Mouse (Mus musculus) cerebellum, adult 8-10 months (tissue): Measurements from ENCODE around the gene Ubac2.

Experiments
- DNase-seq: peaks from one replicate; pipeline ENCODE4 v3.0.0; 2022

Ubac2 gene

DNA sequence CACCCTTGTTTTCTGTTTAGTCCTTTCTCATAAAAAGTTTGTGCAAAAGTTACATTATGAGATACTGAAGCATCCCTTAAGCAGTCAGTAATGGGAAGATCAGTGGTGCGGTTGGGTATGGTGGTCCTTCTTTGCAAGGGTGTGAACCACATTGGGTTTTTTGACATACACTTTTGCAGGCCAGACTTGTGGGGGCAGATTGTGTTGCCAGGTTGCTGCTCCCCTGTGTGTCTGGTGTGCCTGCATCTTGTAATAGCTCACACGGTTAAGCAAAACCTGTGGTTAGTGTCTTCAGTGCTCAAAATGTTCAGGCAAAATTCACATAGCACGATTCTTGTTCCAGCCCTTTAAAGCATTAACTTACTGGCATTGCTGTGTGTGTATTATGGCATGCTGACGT, 16.9 kb downstream of the Ubac2 start:
- DNase-seq: no peak

DNA sequence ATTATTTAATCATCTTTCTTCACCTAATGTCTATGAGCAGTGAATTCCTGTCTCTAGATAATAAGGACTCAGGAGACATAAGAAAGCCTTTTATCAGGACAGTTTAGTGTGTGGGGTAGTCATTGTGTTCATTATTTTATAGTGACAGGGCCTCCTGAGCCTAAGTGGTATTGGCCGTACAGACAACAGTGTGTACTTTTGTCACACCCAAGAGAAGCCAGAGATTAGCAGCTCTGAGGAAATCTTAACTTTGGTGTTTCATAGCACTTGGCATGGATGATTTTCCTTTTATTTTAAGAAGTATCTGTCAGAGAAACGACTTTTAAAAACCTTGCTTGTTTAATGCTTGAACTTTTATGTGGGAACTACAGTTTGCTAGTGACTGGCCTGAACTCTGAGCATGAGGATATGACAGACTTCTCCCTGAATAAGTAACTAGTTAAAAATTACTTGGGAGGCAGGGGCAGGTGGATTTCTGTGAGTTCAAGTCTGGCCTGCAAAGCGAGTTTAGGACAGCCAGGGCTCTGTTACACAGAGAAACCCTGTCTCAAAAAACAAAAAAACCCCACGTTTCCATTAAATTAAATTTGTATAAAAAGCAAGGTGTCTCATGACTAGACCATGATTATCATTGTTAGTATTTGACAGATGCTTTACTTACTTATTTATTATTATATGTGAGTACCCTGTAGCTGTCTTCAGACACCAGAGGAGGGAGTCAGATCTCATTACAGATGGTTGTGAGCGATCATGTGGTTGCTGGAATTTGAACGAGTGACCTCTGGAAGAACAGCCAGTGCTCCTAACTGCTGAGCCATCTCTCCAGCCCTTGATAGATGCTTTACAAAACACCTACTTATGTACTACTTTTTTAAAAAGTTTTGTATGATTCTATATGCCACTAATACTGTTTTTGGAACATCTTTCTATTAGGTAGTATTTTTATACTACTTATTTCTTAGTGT, 18.0 kb downstream of the Ubac2 start:
- no peak for DNase-seq

- DNase-seq: no peak
These were observed 19.4 kb downstream of the Ubac2 start for GRCm38 (mm10) chr14:121897773-121898172.

DNA sequence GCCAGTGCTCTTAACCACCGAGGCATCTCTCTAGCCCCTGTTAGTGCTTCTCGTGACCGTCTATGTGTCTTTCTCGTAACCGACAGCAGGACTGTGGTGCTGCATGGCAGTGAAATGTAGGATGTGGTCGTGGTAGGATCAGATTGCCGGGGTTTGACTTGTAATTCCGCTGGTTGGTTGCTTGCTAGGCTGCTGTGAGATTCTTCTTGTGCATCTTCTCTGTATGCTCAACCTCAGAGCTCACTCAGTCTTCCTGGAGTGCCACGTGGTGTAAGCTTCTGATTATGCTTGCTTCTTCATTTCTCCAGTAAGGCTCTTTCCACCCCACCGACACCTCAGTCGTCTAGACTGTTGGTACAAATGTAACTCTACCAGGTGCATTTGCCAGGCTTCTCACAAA, 20.1 kb downstream of the Ubac2 start:
- no peak for DNase-seq

- no peak for DNase-seq
These were observed 20.7 kb downstream of the Ubac2 start for GRCm38 (mm10) chr14:121899071-121899470.

DNA sequence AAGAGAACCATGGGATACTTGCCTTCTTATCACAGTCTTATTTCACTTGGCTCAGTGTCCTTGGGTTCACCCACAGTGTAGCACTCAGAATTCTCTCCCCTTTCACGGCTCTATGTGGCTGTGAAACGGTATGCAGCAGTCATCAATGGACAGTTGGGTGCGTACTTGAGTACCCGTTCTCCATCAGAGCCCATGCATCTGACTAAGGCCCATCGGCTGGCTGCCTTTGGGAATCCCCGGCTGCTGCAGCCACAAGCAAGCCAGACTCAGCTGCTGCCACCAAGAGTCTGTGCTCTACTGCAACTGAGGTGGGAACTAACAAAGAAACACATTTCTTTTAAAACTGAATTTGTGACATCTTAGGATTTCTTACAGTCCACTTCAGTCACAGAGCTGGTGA, 23.1 kb downstream of the Ubac2 start:
- no peak for DNase-seq

GRCm38 (mm10) chr14:121903381-121903876, 25.0 kb downstream of the Ubac2 start:
- no peak for DNase-seq

- no peak for DNase-seq
These were observed 26.3 kb downstream of the Ubac2 start for GRCm38 (mm10) chr14:121904754-121905153.

GRCm38 (mm10) chr14:121906341-121906991, 28.0 kb downstream of the Ubac2 start:
- no peak for DNase-seq

DNA sequence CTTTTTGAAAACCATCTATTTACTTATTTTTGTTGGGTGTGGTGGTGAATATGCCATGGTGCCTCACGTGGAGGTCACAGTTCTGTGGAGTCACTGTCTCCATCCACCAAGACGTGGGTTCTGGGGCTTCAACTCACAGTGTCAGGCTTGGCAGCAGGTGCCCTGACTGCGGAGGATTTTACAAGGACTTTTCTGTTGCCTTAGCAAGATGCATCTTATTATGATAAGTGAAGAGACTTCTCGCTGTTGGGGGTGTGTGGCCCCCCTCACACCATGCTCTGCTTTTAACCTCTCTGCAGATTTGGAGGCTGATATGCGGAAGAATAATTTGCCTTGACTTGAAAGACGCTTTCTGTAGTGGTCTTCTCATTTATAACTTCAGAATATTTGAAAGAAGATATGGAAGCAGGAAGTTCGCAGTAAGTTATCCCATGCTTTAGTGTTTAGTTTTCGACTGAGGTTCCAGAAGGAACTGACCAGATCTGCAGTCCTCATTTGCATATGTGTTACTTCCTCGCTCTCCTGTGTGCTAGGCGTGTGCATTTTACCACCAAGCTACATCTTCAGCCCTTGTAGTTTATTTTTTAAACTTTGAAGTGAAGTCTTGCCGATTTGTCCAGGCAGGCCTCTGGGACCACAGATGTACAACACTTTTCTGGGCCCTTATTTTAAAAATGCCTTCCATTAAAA, 28.7 kb downstream of the Ubac2 start:
- DNase-seq: no peak

- no peak for DNase-seq
These were observed 31.4 kb downstream of the Ubac2 start for GRCm38 (mm10) chr14:121909868-121910267.

DNA sequence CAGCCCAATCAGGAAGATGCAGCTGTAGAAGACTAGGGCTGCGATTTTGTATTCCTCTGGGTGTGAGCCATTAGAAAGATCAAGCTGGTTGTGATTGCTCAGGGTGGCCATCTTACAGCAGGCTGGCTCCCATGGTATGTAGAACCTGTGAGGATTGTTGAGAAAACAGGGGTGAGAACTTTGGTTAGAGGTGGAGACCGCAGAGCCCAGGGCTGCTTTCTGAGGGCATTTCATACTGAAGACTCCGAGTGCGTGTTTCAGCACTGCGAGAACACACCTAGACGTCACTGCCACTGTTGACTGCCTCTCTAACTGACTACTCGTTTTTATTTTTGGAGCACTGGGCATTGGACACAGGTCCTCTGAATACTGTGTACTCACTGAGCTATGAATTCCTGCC, 34.1 kb downstream of the Ubac2 start:
- no peak for DNase-seq

GRCm38 (mm10) chr14:121915143-121915542, 36.7 kb downstream of the Ubac2 start:
- no peak for DNase-seq

GRCm38 (mm10) chr14:121915621-121916020, 37.2 kb downstream of the Ubac2 start, which contains the start of gene Gpr18:
Gene Gpr18 (minus strand): TSS chr14:121915781.
- DNase-seq: no peak

GRCm38 (mm10) chr14:121916311-121917094, 38.1 kb downstream of the Ubac2 start:
- no peak for DNase-seq

DNA sequence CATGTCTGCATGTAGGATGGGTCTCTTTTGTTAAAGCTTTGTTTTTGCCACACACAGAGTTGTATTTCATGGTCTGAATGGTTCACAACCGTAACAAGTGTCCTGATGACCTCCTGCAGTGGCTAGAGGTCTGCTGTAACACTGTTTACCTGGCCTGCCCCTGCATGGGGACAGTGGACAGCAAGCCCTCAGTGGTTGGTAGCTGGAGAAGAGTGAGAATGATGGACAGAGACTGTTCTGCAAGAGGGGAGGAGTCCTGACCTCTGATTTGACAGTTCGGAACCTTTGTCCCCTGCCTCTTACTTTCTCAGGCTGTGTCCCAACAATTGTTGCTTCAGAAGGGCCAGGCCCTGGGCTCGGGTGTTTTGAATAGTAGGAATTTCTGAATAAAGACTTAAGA, 39.8 kb downstream of the Ubac2 start:
- DNase-seq: no peak

- peak; percentile 24 for DNase-seq
These were observed 41.3 kb downstream of the Ubac2 start for GRCm38 (mm10) chr14:121919752-121920151.

GRCm38 (mm10) chr14:121920511-121921124, 42.2 kb downstream of the Ubac2 start:
- DNase-seq: no peak

DNA sequence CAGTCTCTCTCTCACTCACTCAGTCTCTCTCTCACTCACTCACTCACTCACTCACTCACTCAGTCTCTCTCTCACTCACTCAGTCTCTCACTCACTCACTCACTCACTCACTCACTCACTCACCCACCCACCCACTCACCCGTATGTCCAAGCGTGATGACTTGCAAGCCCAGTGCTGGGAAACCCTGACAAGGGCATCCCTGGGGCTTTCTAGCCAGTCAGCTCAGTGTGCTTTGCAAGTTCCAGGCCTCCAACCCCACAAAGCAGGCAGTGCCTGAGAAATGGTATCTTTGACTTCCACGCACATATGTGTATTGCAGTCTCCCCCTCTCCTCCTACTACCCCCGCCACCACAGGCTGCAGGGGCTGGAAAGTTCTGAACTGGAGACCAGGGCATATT, 43.6 kb downstream of the Ubac2 start:
- no peak for DNase-seq

DNA sequence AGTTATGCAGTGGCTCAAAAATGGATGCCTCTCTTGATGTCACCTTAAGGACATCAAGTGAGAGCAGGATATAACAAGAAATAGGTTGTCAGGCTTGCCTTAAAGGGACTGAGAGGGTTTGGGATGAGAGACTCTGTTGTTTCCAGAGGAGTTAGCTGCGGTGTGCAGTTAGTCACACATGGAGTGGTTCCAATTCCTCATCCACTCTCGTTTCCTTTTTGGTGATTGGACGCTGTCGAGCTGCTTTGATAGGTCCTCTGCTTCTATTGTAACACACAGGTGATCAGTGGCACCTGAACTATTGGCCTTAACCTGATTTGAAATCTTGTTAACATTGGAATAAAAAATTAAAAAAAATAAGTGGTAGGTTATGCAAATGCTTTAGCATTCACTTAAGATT, 44.3 kb downstream of the Ubac2 start:
- DNase-seq: no peak

DNA sequence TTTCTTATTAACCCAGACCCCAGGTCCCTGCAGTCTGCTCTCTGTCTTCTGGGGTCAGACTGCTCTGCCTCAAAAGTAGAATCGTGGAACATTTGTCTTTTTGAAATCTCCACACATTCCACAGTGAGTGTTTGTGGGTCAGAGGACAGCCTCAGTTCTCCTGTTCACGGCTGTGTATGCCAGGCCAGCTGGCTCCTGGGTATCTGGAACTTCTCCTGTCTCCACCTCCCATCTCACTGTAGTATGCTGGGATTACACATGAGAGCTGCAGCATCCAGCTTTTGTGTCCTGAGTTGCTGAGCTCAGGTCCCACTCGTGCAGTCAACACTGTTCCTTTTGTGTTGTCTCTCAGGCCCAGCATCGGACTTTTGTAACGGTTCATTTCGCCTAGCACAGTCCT, 46.5 kb downstream of the Ubac2 start:
- no peak for DNase-seq

DNA sequence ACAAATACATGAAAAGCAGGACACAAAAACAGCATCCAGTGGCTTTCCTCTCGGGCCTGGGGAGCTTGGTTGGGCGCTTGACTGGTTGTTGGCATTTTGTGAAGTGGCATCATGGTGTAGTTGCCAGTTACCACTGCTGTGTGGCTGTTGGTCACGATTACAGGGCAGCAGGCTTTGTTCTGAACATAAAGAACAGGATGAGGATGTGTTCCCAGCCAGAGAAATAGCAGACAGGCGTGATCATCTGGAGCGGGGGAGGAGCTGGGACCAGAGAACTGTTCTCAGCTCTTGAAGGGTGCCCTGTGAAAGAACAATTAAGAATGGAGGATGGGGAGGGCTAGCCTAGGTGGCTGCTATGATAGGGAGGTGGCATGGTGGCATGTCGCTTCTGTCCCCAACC, 48.5 kb downstream of the Ubac2 start:
- no peak for DNase-seq
